Mouse (Mus musculus): Measurements from ENCODE around the gene Rpp38.

Gene Rpp38

DNA sequence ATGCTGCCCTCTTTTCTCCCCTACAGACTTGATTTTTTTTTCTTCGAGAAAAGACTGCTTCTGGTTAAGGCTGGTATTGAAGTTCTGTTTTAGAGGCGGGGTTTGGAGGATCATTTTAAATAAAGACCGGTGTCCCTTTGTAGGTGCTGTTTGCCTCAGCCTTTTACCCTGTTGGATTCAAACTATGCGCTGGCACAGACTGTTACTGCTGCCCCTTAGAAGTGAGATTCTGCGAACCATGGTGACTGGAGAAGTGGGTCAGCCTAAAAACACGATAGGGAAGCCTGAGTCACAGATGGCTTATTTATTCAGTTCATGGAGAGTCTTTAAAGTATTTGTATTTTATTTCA is 47.3 kb downstream of the Rpp38 start:
- no peak for DNase-seq

DNA sequence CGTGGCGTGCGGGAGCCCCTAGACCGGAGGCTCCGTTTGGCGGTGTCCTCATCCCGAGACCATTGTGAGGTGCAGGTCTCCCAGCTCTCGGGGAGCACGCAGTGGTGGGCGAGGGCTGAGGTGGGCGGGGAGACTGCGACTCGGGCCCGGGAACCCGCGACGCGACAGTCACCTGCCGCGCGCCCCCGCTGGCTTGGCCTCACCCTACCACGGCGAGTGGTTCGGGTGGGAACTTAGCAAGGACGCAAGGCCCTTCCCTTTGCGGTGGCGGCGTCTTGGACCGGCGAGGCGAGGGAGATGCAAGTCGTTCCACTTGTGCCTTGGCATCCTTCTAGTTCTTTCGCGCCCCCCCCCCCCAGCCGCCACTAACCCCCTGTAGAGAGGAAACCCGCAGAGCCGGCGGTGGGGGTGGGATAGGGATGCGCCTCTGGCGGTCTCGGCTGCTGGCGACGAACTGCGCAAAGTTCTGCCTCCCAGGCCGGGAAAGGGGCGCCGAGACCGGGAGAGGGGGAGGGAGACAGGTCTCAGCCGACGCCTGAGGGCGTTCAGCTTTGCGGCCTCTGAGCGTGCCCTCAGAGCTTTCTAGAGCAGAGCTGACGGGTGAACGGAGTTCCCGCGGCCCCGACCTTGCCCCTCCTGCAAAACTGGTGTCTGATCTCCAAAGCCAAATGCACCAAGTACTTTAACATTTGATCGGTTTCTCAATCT is 47.8 kb downstream of the Rpp38 start:
- peak; percentile 20 to 56 for DNase-seq

DNA sequence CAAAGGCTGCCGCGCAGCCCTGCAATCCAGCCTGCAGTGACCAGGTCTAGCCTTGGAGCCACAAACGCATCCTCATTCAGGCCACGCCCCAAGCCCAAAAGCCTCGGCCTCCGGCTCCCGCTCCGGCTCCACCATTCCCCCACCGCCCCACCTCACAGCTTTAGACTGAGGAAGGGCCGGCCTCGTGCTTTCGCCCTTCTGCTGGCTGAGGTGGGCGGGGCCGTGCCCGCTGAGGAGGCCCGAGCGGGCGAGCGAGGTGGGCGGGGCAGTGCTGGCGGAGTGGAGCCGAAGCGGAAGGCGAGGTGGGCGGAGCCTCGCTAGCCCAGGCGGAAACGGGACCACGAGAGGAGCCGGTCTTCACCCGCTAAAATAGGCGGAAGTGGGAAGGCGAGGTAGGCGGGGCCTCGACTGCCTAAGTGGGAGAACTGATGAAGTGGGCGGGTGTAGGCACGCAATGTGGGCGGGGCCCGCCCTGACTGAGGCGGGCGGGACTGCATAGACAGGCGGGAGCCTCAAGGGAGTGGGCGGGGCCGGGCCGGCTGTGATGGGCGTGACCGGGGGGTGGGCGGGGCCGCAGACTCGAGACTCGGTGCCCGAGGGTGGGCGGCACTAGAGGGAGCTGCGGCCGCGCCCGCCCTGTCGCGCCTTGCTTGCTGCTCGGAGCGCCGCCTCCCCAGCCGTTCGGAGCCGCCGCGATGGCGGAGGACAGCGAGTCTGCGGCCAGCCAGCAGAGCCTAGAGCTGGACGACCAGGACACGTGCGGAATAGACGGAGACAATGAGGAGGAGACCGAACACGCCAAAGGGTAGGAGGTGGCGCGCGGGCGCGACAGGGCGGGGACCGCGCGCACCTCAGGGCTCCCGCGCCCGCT is 48.6 kb downstream of the Rpp38 start, which contains the start of gene Nmt2:
Gene Nmt2 (plus strand): TSS at position 611 of the 871 bp plus-strand sequence.
- peak; percentile 100 for DNase-seq

DNA sequence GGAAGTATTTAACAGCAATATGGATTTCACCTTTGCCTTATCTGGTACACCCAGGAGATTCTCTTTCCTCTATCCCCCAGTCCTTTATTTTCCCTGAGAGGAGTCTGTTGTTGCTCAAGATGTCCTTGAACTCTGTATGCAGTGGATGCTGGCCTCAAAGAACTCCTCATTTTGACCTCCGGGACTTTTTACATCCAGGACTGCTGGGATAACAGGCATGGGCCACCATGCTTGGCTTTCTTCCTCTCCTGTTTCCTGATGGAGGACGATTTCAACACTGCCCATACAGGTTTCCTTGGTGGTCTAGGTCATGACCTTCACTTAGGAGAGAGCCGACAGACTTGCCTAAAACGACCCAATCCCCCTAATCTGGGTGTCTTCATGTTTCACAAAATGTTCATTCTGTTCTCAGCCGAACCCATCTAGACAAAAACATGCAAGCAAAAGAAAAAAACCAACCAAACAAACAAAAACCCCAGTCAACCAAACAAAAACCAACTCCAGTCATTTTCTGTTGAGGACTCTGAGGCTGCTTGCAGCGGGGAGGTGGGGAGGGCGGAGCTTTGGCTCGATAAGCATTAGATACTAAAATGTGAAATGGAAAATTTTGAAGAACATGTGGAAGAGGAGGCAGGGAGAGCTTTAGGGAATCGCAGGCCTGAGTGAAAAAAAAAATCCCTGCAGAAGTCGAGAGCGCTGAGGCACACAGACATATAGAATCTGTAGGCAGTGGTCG is 49.4 kb downstream of the Rpp38 start:
- peak; percentile 29 to 49 for DNase-seq

DNA sequence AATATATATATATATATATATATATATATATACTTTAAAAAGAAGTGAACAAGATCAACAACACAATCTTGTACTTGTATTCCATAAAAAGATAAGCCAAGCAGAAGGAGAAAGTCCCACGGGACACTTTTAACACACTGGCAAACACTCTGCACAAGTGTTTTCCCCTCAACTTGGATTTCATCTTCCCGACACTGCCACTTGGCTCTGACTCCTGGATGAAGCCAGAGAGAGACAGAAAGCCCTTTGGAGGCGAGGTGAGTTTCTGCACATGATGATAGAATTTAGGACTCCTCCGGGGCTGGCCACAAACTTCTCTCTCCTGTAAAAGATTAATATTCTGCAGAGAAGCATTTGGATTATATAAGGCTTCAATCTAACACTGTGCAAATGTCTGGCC is 51.1 kb downstream of the Rpp38 start:
- DNase-seq: no peak
